Mouse (Mus musculus) liver, postnatal 0 days (tissue): Measurements from ENCODE around the gene Epha4.

Source experiments
- CTCF ChIP-seq: sonication (generic); IDR thresholded peaks from 2 replicates; pipeline ENCODE4 v1.5.1; 2016; ENCODE audit warnings: antibody characterized with exemption, low read depth
- EP300 ChIP-seq: IDR thresholded peaks from 2 replicates; pipeline ENCODE4 v1.6.1; 2016; ENCODE audit warnings: antibody characterized with exemption, low read depth, mild to moderate bottlenecking

GRCm38 (mm10) chr1:77412285-77412684 lies 102.6 kb downstream of the Epha4 start:
- TF ChIP-seq CTCF = no peak
- TF ChIP-seq EP300 = no peak; the same call in 1 of the 2 replicates
